Mouse (Mus musculus) liver, adult 2 months (tissue): ENCODE measurements around the gene Ate1.

Experiments
- CTCF ChIP-seq: fragments of 200-500 bp; IDR thresholded peaks from 2 replicates; pipeline ENCODE4 v1.5.1; 2011; ENCODE audit warnings: low read depth, low read length, control low read depth
- POLR2A ChIP-seq: fragments of 200-500 bp; IDR thresholded peaks from 2 replicates; pipeline ENCODE4 v1.6.1; 2011; ENCODE audit warnings: low read length, control low read depth; ENCODE audit not compliant: insufficient read depth; ENCODE audit errors: extremely low read depth

GRCm38 (mm10) chr7:130455587-130456246, 64.5 kb downstream of the Ate1 start:
- TF ChIP-seq CTCF (no peak), POLR2A (no peak)
